In genomic region chr16:94069061-94069460, GRCm38 (mm10) we compare ENCODE assay signal across 33 mouse cellular contexts. TPM values are rescaled to one million over a fixed set of nuclear protein-coding genes. Genes with fewer than 3 reads are reported as not detected.
DNase-seq lines count a peak whose midpoint lies in the region; ATAC-seq and TF ChIP-seq lines count a peak whose summit lies in the region.
"Had no signal": no experiment of that assay in that cellular context is flagged by ENCODE, and none has a peak within 500 bp of the region (broad histone marks: within the 10 kb centered on the region; RNA-seq: fewer than 3 reads in every experiment).

No protein-coding gene starts in this region.

- H3K36me3 ChIP-seq in testis, adult 2 months (ENCODE audit: control insufficient read depth, insufficient read depth, low read length) = no peaks in the 10 kb centered on the region
- no peaks in the 10 kb centered on the region for H3K36me3 ChIP-seq in ES-E14 (ENCODE audit: control insufficient read depth, insufficient read depth, low read length, poor library complexity, severe bottlenecking)
- no peaks in the 10 kb centered on the region for H3K36me3 ChIP-seq in intestine, embryonic 15.5 days
- H3K36me3 ChIP-seq: embryonic facial prominence, embryonic 13.5 days; heart, embryonic 13.5 days; kidney, embryonic 15.5 days; liver, embryonic 12.5 days; neural tube, embryonic 15.5 days had no signal

- TF ChIP-seq CTCF in testis, adult 2 months (IDR thresholded peaks at IDR 0.05; ENCODE audit: control insufficient read depth, insufficient read depth, insufficient replicate concordance, low read depth, low read length) = no peak
- no peak for TF ChIP-seq CTCF in lung, adult 2 months (IDR thresholded peaks at IDR 0.05; ENCODE audit: insufficient read depth, low read length)

- ATAC-seq in granulocyte monocyte progenitor cell, adult 5-6 weeks (replicated peaks; ENCODE audit: poor library complexity, severe bottlenecking) = peak; percentile 58
- no peak for ATAC-seq in intestine, embryonic 15.5 days
- ATAC-seq: forebrain, embryonic 16.5 days; liver, embryonic 12.5 days; liver, postnatal 0 days; lung, postnatal 0 days had no signal

- no peaks in the 10 kb centered on the region for H3K9me3 ChIP-seq in ES-E14 (ENCODE audit: control insufficient read depth, insufficient read depth, low read depth, low read length)
- no peaks in the 10 kb centered on the region for H3K9me3 ChIP-seq in intestine, embryonic 15.5 days
- H3K9me3 ChIP-seq: kidney, embryonic 15.5 days; liver, embryonic 12.5 days; neural tube, embryonic 15.5 days had no signal

- in situ Hi-C loops in ES-E14 (cut with MboI; ENCODE audit: low sequenced_read_pairs in 2 of 2, unreplicated experiment in 2 of 2) = no loop called here

- no peak overlapping the region; the same call in 1 of the 2 replicates for H3K9ac ChIP-seq in ES-E14 (ENCODE audit: insufficient read depth, low read depth, low read length, poor library complexity, severe bottlenecking)
- no peak overlapping the region for H3K9ac ChIP-seq in intestine, embryonic 15.5 days
- H3K9ac ChIP-seq: embryonic facial prominence, embryonic 13.5 days; heart, embryonic 13.5 days; hindbrain, embryonic 14.5 days; kidney, embryonic 15.5 days; liver, embryonic 12.5 days; liver, postnatal 0 days; neural tube, embryonic 15.5 days had no signal

- peak overlapping the region; percentile 37 for H3K4me3 ChIP-seq in testis, adult 2 months (ENCODE audit: control insufficient read depth, low read depth, low read length)
- peak overlapping the region; percentile 32 to 66; a peak in 3 of 4 replicates for H3K4me3 ChIP-seq in ES-E14 (ENCODE audit: insufficient read depth in 1 of 2, low read depth in 1 of 2, low read length in 2 of 2, poor library complexity in 1 of 2, severe bottlenecking in 1 of 2)
- H3K4me3 ChIP-seq in lung, adult 2 months (replicated peaks; ENCODE audit: extremely low read depth, low read depth, low read length) = no peak overlapping the region
- H3K4me3 ChIP-seq in intestine, embryonic 15.5 days (replicated peaks) = no peak overlapping the region
- H3K4me3 ChIP-seq: embryonic facial prominence, embryonic 13.5 days; heart, embryonic 13.5 days; kidney, embryonic 15.5 days; layer of hippocampus, adult 2 months; liver, embryonic 12.5 days; neural tube, embryonic 15.5 days had no signal

- no peak for DNase-seq in testis, postnatal 14 days (ENCODE audit: low spot score)
- DNase-seq in ES-E14 (ENCODE audit: low read depth, low spot score) = no peak
- no peak for DNase-seq in lung, adult 2 months
- no peak for DNase-seq in layer of hippocampus, postnatal 10 days (ENCODE audit: low spot score in 2 of 2)
- no peak for DNase-seq in ovary, postnatal 14 days (ENCODE audit: low spot score)
- DNase-seq: adrenal gland, postnatal 14 days; cerebellum, adult 11-12 months; cerebellum, adult 9-11 months; heart, postnatal 10 days; kidney, adult 11 months; kidney, postnatal 36 days; left cerebral cortex, postnatal 4 days; liver, postnatal 0 days; lung, postnatal 4 days; midbrain, embryonic 14.5 days; right cerebral cortex, adult 18-20 months; thymus, postnatal 4 days had no signal

- H3K4me2 ChIP-seq in intestine, embryonic 15.5 days (replicated peaks) = no peak overlapping the region
- H3K4me2 ChIP-seq: embryonic facial prominence, embryonic 13.5 days; heart, embryonic 13.5 days; hindbrain, embryonic 14.5 days; kidney, embryonic 15.5 days; liver, embryonic 12.5 days; neural tube, embryonic 15.5 days had no signal

- TF ChIP-seq POLR2A in testis, adult 2 months (IDR thresholded peaks at IDR 0.05; ENCODE audit: control insufficient read depth, low read depth, low read length) = no peak
- no peak for TF ChIP-seq POLR2A in lung, adult 2 months (IDR thresholded peaks at IDR 0.05; ENCODE audit: borderline replicate concordance, extremely low read depth, low read depth, low read length)

- no peaks in the 10 kb centered on the region for H3K27me3 ChIP-seq in testis, adult 2 months (ENCODE audit: control insufficient read depth, insufficient read depth, low read length)
- H3K27me3 ChIP-seq in intestine, embryonic 15.5 days (replicated peaks) = peaks cover 2% of the 10 kb centered on the region; the same call in 1 of the 2 replicates

- peaks cover 9% of the 10 kb centered on the region for H3K4me1 ChIP-seq in testis, adult 2 months (ENCODE audit: control insufficient read depth, insufficient read depth, low read length)
- peaks cover 0 to 6% of the 10 kb centered on the region in 2 experiments; a peak in 1 of 4 replicates for H3K4me1 ChIP-seq in ES-E14 (ENCODE audit: control insufficient read depth in 2 of 2, insufficient read depth in 2 of 2, low read length in 2 of 2, poor library complexity in 1 of 2)
- no peaks in the 10 kb centered on the region for H3K4me1 ChIP-seq in lung, adult 2 months (ENCODE audit: control insufficient read depth, insufficient read depth, low read length)
- H3K4me1 ChIP-seq in intestine, embryonic 15.5 days (replicated peaks) = no peaks in the 10 kb centered on the region
- H3K4me1 ChIP-seq: liver, embryonic 12.5 days; neural tube, embryonic 15.5 days had no signal

- WGBS in lung, adult 2 months = 93% methylated on average over 5 of the region's 5 CpGs
- 92% methylated on average over 5 of the region's 5 CpGs for WGBS in intestine, embryonic 15.5 days

- H3K27ac ChIP-seq in testis, adult 2 months (ENCODE audit: control insufficient read depth, insufficient read depth, low read depth, low read length) = no peak overlapping the region
- H3K27ac ChIP-seq in ES-E14 (ENCODE audit: insufficient read depth, low read depth, low read length, poor library complexity, severe bottlenecking) = no peak overlapping the region
- H3K27ac ChIP-seq in intestine, embryonic 15.5 days = no peak overlapping the region
- H3K27ac ChIP-seq: embryonic facial prominence, embryonic 13.5 days; heart, embryonic 13.5 days; hindbrain, embryonic 14.5 days; kidney, embryonic 15.5 days; layer of hippocampus, adult 2 months; liver, embryonic 12.5 days; neural tube, embryonic 15.5 days; stomach, postnatal 0 days had no signal

TF ChIP-seq in ES-E14, 5 proteins besides CTCF, POLR2A, EP300 and RAD21:
- TF ChIP-seq CHD2 (IDR thresholded peaks at IDR 0.05; ENCODE audit: low read depth, low read length) = no peak
- TF ChIP-seq ZNF384 (IDR thresholded peaks at IDR 0.05; ENCODE audit: low read depth, low read length) = no peak
- no peak for TF ChIP-seq ZC3H11A (IDR thresholded peaks at IDR 0.05; ENCODE audit: borderline replicate concordance, low read depth, low read length)
- TF ChIP-seq MAFK (IDR thresholded peaks at IDR 0.05; ENCODE audit: insufficient read depth, low read depth, low read length) = no peak
- TF ChIP-seq HCFC1 (IDR thresholded peaks at IDR 0.05; ENCODE audit: borderline replicate concordance, insufficient read depth, low read length) = no peak

RNA-seq across cellular contexts. Expression of gene Sim2, which starts 15.7 kb away (rescaled TPM):
- 0.06 and 0.10 TPM in 2 replicates for polyA plus RNA-seq in testis, adult 2 months (2012; rRNA removed)
- total RNA-seq in ES-E14 (2012; rRNA removed) = 0.13 TPM in 1 of 2 replicates, not detected in the other
- not detected in 2 replicates for total RNA-seq in granulocyte monocyte progenitor cell, adult 5-6 weeks (2014; fragmentation: Nextera tagmentation)
- 0.09 and 0.26 TPM in 2 replicates for total RNA-seq in granulocyte monocyte progenitor cell, adult 5-6 weeks (2017)
- 0.05 and 8.8 TPM in 2 replicates for polyA plus RNA-seq in lung, adult 2 months (2012; rRNA removed)
- under 1 TPM; 0.09 to 0.65 TPM for total RNA-seq in layer of hippocampus, postnatal 10 days (2021)
- not detected in 2 replicates for polyA plus RNA-seq in intestine, embryonic 15.5 days (2015; fragmentation: Nextera tagmentation; extraction: Ambion mirVana)
- total RNA-seq: adrenal gland, postnatal 14 days; common myeloid progenitor, adult 5-6 weeks; heart, postnatal 10 days; hematopoietic stem cell, adult 5-6 weeks had no signal
- polyA plus RNA-seq: liver, embryonic 12.5 days; liver, postnatal 0 days; lung, postnatal 0 days; midbrain, embryonic 14.5 days; small intestine, adult 2 months had no signal

Comparison
In these comparisons a context has a peak if more than half of its experiments do, and no peak if none do; other contexts are left out.
1. H3K4me3 ChIP-seq: peak in testis, adult 2 months (single experiment) and ES-E14 (2 of 2); none in lung, adult 2 months (single experiment) and intestine, embryonic 15.5 days (single experiment).